Mouse (Mus musculus): ENCODE results near the gene Gm20388. TPM values are rescaled to one million over a fixed set of nuclear protein-coding genes. Genes with fewer than 3 reads are reported as not detected.

The Gm20388 gene
- polyA plus RNA-seq, 1 experiment from 2014 or later, result not detected

- Histone ChIP-seq H3K9me3 (ENCODE audit: control insufficient read depth, low read length) (no peaks in the 10 kb centered on the region), H3K4me1 (replicated peaks; ENCODE audit: control insufficient read depth, insufficient read depth) (no peaks in the 10 kb centered on the region), H3K36me3 (ENCODE audit: control insufficient read depth, insufficient read depth, low read length) (peaks cover 3% of the 10 kb centered on the region), H3K27ac (replicated peaks) (no peak overlapping the region), H3K9ac (ENCODE audit: low read length) (no peak overlapping the region), H3K27me3 (ENCODE audit: control insufficient read depth, insufficient read depth, low read length) (no peaks in the 10 kb centered on the region), H3K4me3 (ENCODE audit: low read depth, low read length) (no peak overlapping the region), H3K4me2 (replicated peaks; ENCODE audit: low read depth) (no peak overlapping the region)
- TF ChIP-seq EP300 (optimal IDR thresholded peaks at IDR 0.05) (no peak), CTCF (IDR thresholded peaks at IDR 0.05; ENCODE audit: low read depth) (no peak)
- WGBS, result 84% methylated on average over 3 of the region's 3 CpGs
- no peak for ATAC-seq (ENCODE audit: low FRiP score, low TSS enrichment)
- no peak for DNase-seq (ENCODE audit: low spot score)
Measured at GRCm38 (mm10) chr8:121811502-121811901, 1900.9 kb downstream of the Gm20388 start.

- Histone ChIP-seq H3K9ac (ENCODE audit: low read length) (no peak overlapping the region), H3K36me3 (ENCODE audit: control insufficient read depth, insufficient read depth, low read length) (peaks cover 3% of the 10 kb centered on the region), H3K27me3 (ENCODE audit: control insufficient read depth, insufficient read depth, low read length) (no peaks in the 10 kb centered on the region), H3K9me3 (ENCODE audit: control insufficient read depth, low read length) (no peaks in the 10 kb centered on the region), H3K4me1 (replicated peaks; ENCODE audit: control insufficient read depth, insufficient read depth) (no peaks in the 10 kb centered on the region), H3K27ac (replicated peaks) (no peak overlapping the region), H3K4me3 (ENCODE audit: low read depth, low read length) (no peak overlapping the region), H3K4me2 (replicated peaks; ENCODE audit: low read depth) (no peak overlapping the region)
- no peak for DNase-seq (ENCODE audit: low spot score)
- ATAC-seq (ENCODE audit: low FRiP score, low TSS enrichment), result no peak
- TF ChIP-seq CTCF (IDR thresholded peaks at IDR 0.05; ENCODE audit: low read depth) (no peak), EP300 (optimal IDR thresholded peaks at IDR 0.05) (no peak)
- 91% methylated on average over 12 of the region's 12 CpGs for WGBS
Measured at GRCm38 (mm10) chr8:121811931-121812570, 1901.4 kb downstream of the Gm20388 start.

GRCm38 (mm10) chr8:121818226-121818625 is 1907.6 kb downstream of the Gm20388 start:
- Histone ChIP-seq H3K4me2 (replicated peaks; ENCODE audit: low read depth) (no peak overlapping the region), H3K27ac (replicated peaks) (no peak overlapping the region), H3K4me3 (ENCODE audit: low read depth, low read length) (no peak overlapping the region), H3K27me3 (ENCODE audit: control insufficient read depth, insufficient read depth, low read length) (no peaks in the 10 kb centered on the region), H3K4me1 (replicated peaks; ENCODE audit: control insufficient read depth, insufficient read depth) (no peaks in the 10 kb centered on the region), H3K9ac (ENCODE audit: low read length) (no peak overlapping the region), H3K9me3 (ENCODE audit: control insufficient read depth, low read length) (no peaks in the 10 kb centered on the region), H3K36me3 (ENCODE audit: control insufficient read depth, insufficient read depth, low read length) (peaks cover 4% of the 10 kb centered on the region; the same call in 1 of the 2 replicates)
- DNase-seq (ENCODE audit: low spot score), result no peak
- 0 out of 2 replicates have a peak, but pooled peaks have one; percentile 25 for ATAC-seq (ENCODE audit: low FRiP score, low TSS enrichment)
- TF ChIP-seq CTCF (IDR thresholded peaks at IDR 0.05; ENCODE audit: low read depth), result 0 out of 2 replicates have a peak, but pooled peaks have one; percentile 12
- no peak for TF ChIP-seq EP300 (optimal IDR thresholded peaks at IDR 0.05)
- 77% methylated on average over 7 of the region's 7 CpGs for WGBS

GRCm38 (mm10) chr8:121820840-121821239 is 1910.2 kb downstream of the Gm20388 start:
- H3K4me3 ChIP-seq (ENCODE audit: low read depth, low read length), result no peak overlapping the region
- H3K4me1 ChIP-seq (replicated peaks; ENCODE audit: control insufficient read depth, insufficient read depth), result no peaks in the 10 kb centered on the region
- H3K9me3 ChIP-seq (ENCODE audit: control insufficient read depth, low read length), result no peaks in the 10 kb centered on the region
- no peak overlapping the region for H3K27ac ChIP-seq (replicated peaks)
- TF ChIP-seq CTCF (IDR thresholded peaks at IDR 0.05; ENCODE audit: low read depth), result no peak
- H3K9ac ChIP-seq (ENCODE audit: low read length), result no peak overlapping the region
- no peaks in the 10 kb centered on the region for H3K27me3 ChIP-seq (ENCODE audit: control insufficient read depth, insufficient read depth, low read length)
- 90% methylated on average over 6 of the region's 6 CpGs for WGBS
- no peak for ATAC-seq (ENCODE audit: low FRiP score, low TSS enrichment)
- H3K4me2 ChIP-seq (replicated peaks; ENCODE audit: low read depth), result no peak overlapping the region
- H3K36me3 ChIP-seq (ENCODE audit: control insufficient read depth, insufficient read depth, low read length), result peaks cover 4% of the 10 kb centered on the region; the same call in 1 of the 2 replicates
- DNase-seq (ENCODE audit: low spot score), result no peak

GRCm38 (mm10) chr8:121821320-121821719 is 1910.7 kb downstream of the Gm20388 start:
- ATAC-seq (ENCODE audit: low FRiP score, low TSS enrichment), result no peak
- Histone ChIP-seq H3K9me3 (ENCODE audit: control insufficient read depth, low read length) (no peaks in the 10 kb centered on the region), H3K4me3 (ENCODE audit: low read depth, low read length) (no peak overlapping the region), H3K27ac (replicated peaks) (no peak overlapping the region), H3K9ac (ENCODE audit: low read length) (no peak overlapping the region), H3K4me2 (replicated peaks; ENCODE audit: low read depth) (no peak overlapping the region), H3K36me3 (ENCODE audit: control insufficient read depth, insufficient read depth, low read length) (peaks cover 4% of the 10 kb centered on the region; the same call in 1 of the 2 replicates), H3K4me1 (replicated peaks; ENCODE audit: control insufficient read depth, insufficient read depth) (no peaks in the 10 kb centered on the region), H3K27me3 (ENCODE audit: control insufficient read depth, insufficient read depth, low read length) (no peaks in the 10 kb centered on the region)
- DNase-seq (ENCODE audit: low spot score), result no peak
- TF ChIP-seq EP300 (optimal IDR thresholded peaks at IDR 0.05) (no peak), CTCF (IDR thresholded peaks at IDR 0.05; ENCODE audit: low read depth) (no peak)
- 91% methylated on average over 11 of the region's 11 CpGs for WGBS

GRCm38 (mm10) chr8:121821770-121822169 is 1911.1 kb downstream of the Gm20388 start:
- ATAC-seq (ENCODE audit: low FRiP score, low TSS enrichment), result no peak
- DNase-seq (ENCODE audit: low spot score), result no peak
- no peak overlapping the region for H3K4me3 ChIP-seq (ENCODE audit: low read depth, low read length)

More at GRCm38 (mm10) chr8:121821770-121822169, 1911.1 kb downstream of the Gm20388 start:
- Histone ChIP-seq H3K9ac (ENCODE audit: low read length) (no peak overlapping the region), H3K27ac (replicated peaks) (no peak overlapping the region), H3K36me3 (ENCODE audit: control insufficient read depth, insufficient read depth, low read length) (peaks cover 4% of the 10 kb centered on the region; the same call in 1 of the 2 replicates), H3K4me1 (replicated peaks; ENCODE audit: control insufficient read depth, insufficient read depth) (no peaks in the 10 kb centered on the region), H3K9me3 (ENCODE audit: control insufficient read depth, low read length) (no peaks in the 10 kb centered on the region), H3K4me2 (replicated peaks; ENCODE audit: low read depth) (no peak overlapping the region), H3K27me3 (ENCODE audit: control insufficient read depth, insufficient read depth, low read length) (no peaks in the 10 kb centered on the region)
- TF ChIP-seq CTCF (IDR thresholded peaks at IDR 0.05; ENCODE audit: low read depth), result no peak
- TF ChIP-seq EP300 (optimal IDR thresholded peaks at IDR 0.05), result no peak
- WGBS, result 89% methylated on average over 9 of the region's 9 CpGs
